Mouse (Mus musculus) hindbrain, embryonic 12.5 days (tissue): Measurements from ENCODE around the gene Taf7l. TPM values are rescaled to one million over a fixed set of nuclear protein-coding genes. Genes with fewer than 3 reads are reported as not detected.

Experiments used
- ATAC-seq: fragments of 200-750 bp; cut with Nextera tagmentation; 2 replicates; pipeline ENCODE4 v1.8.0; 2017; ENCODE audit warnings: moderate TSS enrichment; ENCODE audit not compliant: low FRiP score
- H3K27ac ChIP-seq: fragments of 300-500 bp; sonication (generic); 2 replicates; pipeline ENCODE4 v1.5.1; 2016; ENCODE audit warnings: mild to moderate bottlenecking
- H3K27me3 ChIP-seq: fragments of 300-500 bp; sonication (generic); 2 replicates; pipeline ENCODE4 v1.6.1; 2016; ENCODE audit warnings: mild to moderate bottlenecking
- H3K36me3 ChIP-seq: fragments of 300-500 bp; sonication (generic); 2 replicates; pipeline ENCODE4 v1.6.1; 2016; ENCODE audit warnings: mild to moderate bottlenecking
- H3K4me1 ChIP-seq: fragments of 300-500 bp; sonication (generic); 2 replicates; pipeline ENCODE4 v1.6.1; 2016
- H3K4me2 ChIP-seq: fragments of 300-500 bp; sonication (generic); replicated peaks from 2 replicates; pipeline ENCODE4 v1.6.1; 2016; ENCODE audit warnings: mild to moderate bottlenecking
- H3K4me3 ChIP-seq: fragments of 300-500 bp; sonication (generic); 2 replicates; pipeline ENCODE4 v1.5.1; 2016; ENCODE audit warnings: mild to moderate bottlenecking
- H3K9ac ChIP-seq: fragments of 300-500 bp; sonication (generic); 2 replicates; pipeline ENCODE4 v1.6.1; 2016; ENCODE audit warnings: mild to moderate bottlenecking, moderate library complexity
- H3K9me3 ChIP-seq: fragments of 300-500 bp; sonication (generic); replicated peaks from 2 replicates; pipeline ENCODE4 v1.6.1; 2016; ENCODE audit warnings: mild to moderate bottlenecking
- WGBS: fragments of 180-500 bp; shearing (Covaris S2); methylation state at CpG from one replicate; pipeline ENCODE4 v1.1.7; 2016; 5-methylcytosine and 5-hydroxymethylcytosine counted together
- polyA plus RNA-seq: library from polyadenylated mRNA; unstranded; fragments of >200 nt; fragmentation: Nextera tagmentation; extraction: Ambion mirVana; gene quantifications from 2 replicates; pipeline ENCODE4 v1.2.1, GENCODE M21; 2016

Taf7l gene
- polyA plus RNA-seq, 1 experiment from 2014 or later, result not detected

DNA sequence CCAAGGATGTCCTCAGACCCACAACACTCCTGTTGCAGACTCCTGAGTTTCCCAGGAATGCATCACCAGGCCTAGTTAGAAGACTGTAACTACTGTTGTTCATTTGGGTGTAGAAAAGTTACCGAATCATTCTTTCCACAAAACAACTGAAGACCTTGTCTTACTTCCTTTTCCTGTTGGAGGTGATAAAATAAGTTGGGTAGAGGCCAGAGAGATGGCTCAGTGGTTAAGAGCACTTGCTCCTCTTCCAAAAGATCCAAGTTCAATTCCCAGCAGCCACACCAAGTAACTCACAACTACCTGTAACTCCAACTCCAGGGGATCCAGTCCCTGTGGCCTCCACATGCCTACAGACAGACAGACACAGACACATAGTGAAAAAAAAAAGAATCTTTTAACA, 64.2 kb downstream of the Taf7l start:
- ATAC-seq, result no peak
- Histone ChIP-seq H3K4me1 (no peaks in the 10 kb centered on the region), H3K9me3 (no peaks in the 10 kb centered on the region), H3K36me3 (no peaks in the 10 kb centered on the region), H3K27me3 (no peaks in the 10 kb centered on the region), H3K27ac (no peak overlapping the region), H3K4me2 (no peak overlapping the region), H3K9ac (no peak overlapping the region), H3K4me3 (no peak overlapping the region)
- WGBS, result 79% methylated on average over 1 of the region's 1 CpGs

Other genes starting within 250 kb of the Taf7l start
- 7.7 and 8.8 TPM in 2 replicates for gene Trmt2b, start 199.5 kb downstream of the Taf7l start, polyA plus RNA-seq
- 47.4 and 49.9 TPM in 2 replicates for gene Tmem35a, start 181.3 kb downstream of the Taf7l start, polyA plus RNA-seq
- 12.7 and 17.7 TPM in 2 replicates for gene Cenpi, start 168.4 kb downstream of the Taf7l start, polyA plus RNA-seq
- gene Drp2, start 71.9 kb downstream of the Taf7l start, polyA plus RNA-seq, result 13.0 and 13.9 TPM in 2 replicates
- gene Timm8a1, start 65.4 kb upstream of the Taf7l start, polyA plus RNA-seq, result 41.9 and 49.2 TPM in 2 replicates
- gene Btk, start 107.1 kb upstream of the Taf7l start, polyA plus RNA-seq, result 0.76 and 0.85 TPM in 2 replicates
- 236 and 276 TPM in 2 replicates for gene Rpl36a, start 109.2 kb upstream of the Taf7l start, polyA plus RNA-seq
- gene Gla, start 124.6 kb upstream of the Taf7l start, polyA plus RNA-seq, result 3.7 and 4.8 TPM in 2 replicates
- 177 and 186 TPM in 2 replicates for gene Hnrnph2, start 124.7 kb upstream of the Taf7l start, polyA plus RNA-seq
- 7.2 and 7.5 TPM in 2 replicates for gene Armcx4, start 210.0 kb upstream of the Taf7l start, polyA plus RNA-seq
- 76.9 and 83.4 TPM in 2 replicates for gene Armcx1, start 241.5 kb upstream of the Taf7l start, polyA plus RNA-seq